Mouse (Mus musculus) inflammation-experienced regulatory T-cells (primary cell): Measurements from ENCODE around the gene Krtap19-2. TPM values are rescaled to one million over a fixed set of nuclear protein-coding genes. Genes with fewer than 3 reads are reported as not detected.

Source experiments
- polyA plus RNA-seq, 2 experiments: library from polyadenylated mRNA; unstranded; fragments of 100-300 nt; shearing (Covaris generic); gene quantifications; one replicate each; pipeline ENCODE4 v1.2.1; 2017

Krtap19-2 gene
- polyA plus RNA-seq, result not detected

DNA sequence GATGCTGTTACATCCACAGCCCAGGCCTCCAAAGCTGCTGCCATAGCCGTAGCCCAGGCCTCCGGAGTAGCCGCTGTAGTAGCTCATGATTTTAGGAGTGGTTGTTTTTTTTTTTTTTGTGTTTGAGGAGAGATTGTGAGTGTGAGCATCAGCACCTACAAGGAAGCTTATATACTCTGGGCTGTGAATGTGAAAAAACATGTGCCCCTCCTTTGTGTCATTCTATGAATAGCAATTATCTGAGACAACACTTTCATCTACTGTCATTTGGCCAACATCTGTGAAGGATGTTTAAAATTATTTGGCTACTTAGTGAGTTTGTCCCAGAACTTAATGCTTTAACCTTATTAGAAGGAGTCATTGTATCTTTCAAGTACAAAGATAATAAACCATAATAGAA, at the start of gene Krtap19-2:
Gene Krtap19-2, minus strand, starts transcription at position 101 of the 400 bp plus-strand sequence.

DNA sequence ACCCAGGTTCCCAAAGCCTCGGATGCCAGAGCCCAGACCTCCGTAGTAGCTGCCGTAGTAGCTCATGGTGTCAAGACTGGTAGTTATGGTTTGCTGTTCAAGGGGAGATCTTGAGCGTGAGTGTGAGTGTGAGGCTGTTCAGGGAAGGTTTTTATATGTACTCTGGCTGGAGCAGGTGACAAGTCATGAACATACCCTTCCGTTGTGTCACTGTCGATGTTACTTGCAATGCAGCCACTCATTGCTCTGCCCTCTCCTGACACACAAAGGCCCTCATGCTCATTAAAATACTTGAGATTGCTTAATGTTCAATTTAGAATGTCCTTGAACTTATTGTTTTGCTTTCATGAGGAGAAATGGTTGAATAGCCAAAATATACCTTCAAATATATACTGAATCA, 22.3 kb upstream of the Krtap19-2 start, which contains the start of gene Krtap19-5:
Gene Krtap19-5, minus strand, starts transcription at position 101 of the 400 bp plus-strand sequence.

DNA sequence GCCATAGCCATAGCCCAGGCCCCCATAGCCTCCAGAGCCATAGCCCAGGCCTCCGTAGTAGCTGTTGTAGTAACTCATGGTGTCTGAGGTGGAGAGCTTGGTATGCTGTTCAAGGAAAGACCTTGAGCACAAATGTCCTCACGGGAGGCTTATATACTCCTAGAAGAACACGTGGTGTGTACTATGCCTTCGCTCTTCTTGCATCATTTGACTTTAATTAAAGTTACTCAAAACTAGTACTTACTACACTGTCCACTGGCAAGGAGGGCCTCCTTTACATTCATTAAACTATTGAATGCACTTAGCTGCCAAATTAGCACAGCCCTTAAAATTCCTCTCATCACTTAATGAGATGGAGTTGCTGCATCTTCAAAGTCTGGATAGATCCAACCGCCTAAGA, 10.9 kb upstream of the Krtap19-2 start, which contains the start of gene Krtap19-4:
Gene Krtap19-4, minus strand, starts transcription at position 101 of the 400 bp plus-strand sequence.

DNA sequence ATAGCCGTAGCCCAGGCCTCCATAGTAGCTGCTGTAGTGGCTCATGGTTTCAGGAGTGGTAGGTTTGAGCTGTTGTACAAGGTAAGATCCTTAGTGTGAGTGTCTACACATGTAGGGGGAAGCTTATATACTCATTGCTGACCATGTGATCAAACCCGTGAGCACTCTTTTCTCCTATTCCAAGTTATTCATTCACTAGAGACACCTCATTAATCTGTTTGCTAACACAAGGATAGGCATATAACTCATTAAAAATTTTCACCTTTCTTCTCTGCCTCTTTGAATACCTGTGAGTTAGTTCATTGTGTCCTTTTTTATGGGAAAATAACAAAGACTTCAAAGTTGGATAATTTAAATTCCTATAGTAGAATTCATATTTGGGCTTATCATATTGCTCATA, 3.9 kb upstream of the Krtap19-2 start, which contains the start of gene Krtap19-3:
Gene Krtap19-3, minus strand, starts transcription at position 101 of the 400 bp plus-strand sequence.

DNA sequence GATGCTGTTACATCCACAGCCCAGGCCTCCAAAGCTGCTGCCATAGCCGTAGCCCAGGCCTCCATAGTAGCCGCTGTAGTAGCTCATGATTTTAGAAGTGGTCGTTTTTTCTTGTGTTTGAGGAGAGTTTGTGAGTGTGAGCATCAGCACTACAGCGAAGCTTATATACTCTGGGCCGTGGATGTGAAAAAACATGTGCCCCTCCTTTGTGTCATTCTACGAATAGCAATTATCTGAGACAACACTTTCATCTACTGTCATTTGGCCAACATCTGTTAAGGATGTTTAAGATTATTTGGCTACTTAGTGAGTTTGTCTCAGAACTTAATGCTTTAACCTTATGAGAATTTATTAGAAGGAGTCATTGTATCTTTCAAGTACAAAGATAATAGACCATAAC, 4.8 kb downstream of the Krtap19-2 start, which contains the start of gene Krtap19-1:
Gene Krtap19-1, minus strand, starts transcription at position 101 of the 400 bp plus-strand sequence.

DNA sequence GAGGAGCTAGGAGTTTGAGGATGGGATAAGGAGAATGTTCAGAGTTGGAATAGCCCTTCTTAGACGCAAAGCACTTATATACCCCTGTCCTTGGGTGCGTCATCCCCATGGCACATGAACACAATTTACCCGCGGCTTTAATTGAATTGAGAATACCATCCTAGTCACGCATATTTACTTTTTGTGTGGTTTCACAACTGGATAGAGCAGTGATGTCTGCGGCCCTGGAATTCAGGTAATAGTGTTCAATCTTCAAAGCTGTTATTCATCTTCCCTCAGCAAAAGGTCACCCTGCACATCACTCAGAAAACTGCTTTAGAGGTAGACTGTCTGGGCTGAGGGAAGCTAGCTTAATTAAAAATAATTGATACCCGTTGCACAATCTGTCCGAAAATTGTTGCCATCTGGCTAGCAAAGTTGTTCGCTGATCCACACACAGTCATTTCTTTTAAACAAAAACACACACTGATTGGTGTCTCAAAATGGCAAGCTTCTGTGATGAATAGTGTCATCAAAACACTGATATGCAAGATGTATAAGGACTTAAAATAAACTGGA, 47.9 kb downstream of the Krtap19-2 start, which contains the start of gene Krtap14:
Gene Krtap14, minus strand, starts transcription at position 51 of the 558 bp plus-strand sequence.

Other genes with a start within 250 kb of the Krtap19-2 start
- gene 2310079G19Rik, start 246.6 kb downstream of the Krtap19-2 start, polyA plus RNA-seq, result not detected
- gene Krtap26-1, start 226.5 kb downstream of the Krtap19-2 start, polyA plus RNA-seq, result under 1 TPM in 1 of 2 experiments, not detected in 1; 0.29 TPM
- gene Krtap27-1, start 202.6 kb downstream of the Krtap19-2 start, polyA plus RNA-seq, result not detected
- gene 2310061N02Rik, start 166.3 kb downstream of the Krtap19-2 start, polyA plus RNA-seq, result not detected
- under 1 TPM in 1 of 2 experiments, not detected in 1; 0.51 TPM for gene Krtap13-1, start 145.4 kb downstream of the Krtap19-2 start, polyA plus RNA-seq
- gene Krtap13, start 122.6 kb downstream of the Krtap19-2 start, polyA plus RNA-seq, result not detected
- gene 2310034C09Rik, start 115.4 kb downstream of the Krtap19-2 start, polyA plus RNA-seq, result not detected
- gene 2310057N15Rik, start 100.1 kb downstream of the Krtap19-2 start, polyA plus RNA-seq, result not detected
- not detected for gene Gm5965, start 96.4 kb downstream of the Krtap19-2 start, polyA plus RNA-seq
- gene Gm20741, start 62.0 kb downstream of the Krtap19-2 start, polyA plus RNA-seq, result not detected
- gene Krtap15, start 54.1 kb downstream of the Krtap19-2 start, polyA plus RNA-seq, result not detected
- not detected for gene Krtap14, start 48.1 kb downstream of the Krtap19-2 start, polyA plus RNA-seq
- gene Krtap19-1, start 4.9 kb downstream of the Krtap19-2 start, polyA plus RNA-seq, result 1 to 10 TPM in 1 of 2 experiments, not detected in 1; 1.2 TPM
- gene Krtap19-3, start 3.8 kb upstream of the Krtap19-2 start, polyA plus RNA-seq, result under 1 TPM in 1 of 2 experiments, not detected in 1; 0.31 TPM
- gene Krtap19-4, start 10.8 kb upstream of the Krtap19-2 start, polyA plus RNA-seq, result not detected
- not detected for gene Krtap19-5, start 22.2 kb upstream of the Krtap19-2 start, polyA plus RNA-seq
- not detected for gene Krtap19-9b, start 58.0 kb upstream of the Krtap19-2 start, polyA plus RNA-seq
- 1 to 10 TPM in 1 of 2 experiments, not detected in 1; 1.1 TPM for gene Krtap16-3, start 88.6 kb upstream of the Krtap19-2 start, polyA plus RNA-seq
- not detected for gene Krtap22-2, start 136.5 kb upstream of the Krtap19-2 start, polyA plus RNA-seq
- not detected for gene Gm10229, start 141.0 kb upstream of the Krtap19-2 start, polyA plus RNA-seq
- not detected for gene Krtap6-1, start 157.4 kb upstream of the Krtap19-2 start, polyA plus RNA-seq
- gene Gm10228, start 167.2 kb upstream of the Krtap19-2 start, polyA plus RNA-seq, result under 1 TPM in 1 of 2 experiments, not detected in 1; 0.40 TPM
- gene Krtap6-5, start 173.6 kb upstream of the Krtap19-2 start, polyA plus RNA-seq, result not detected
- not detected for gene 1110025L11Rik, start 189.7 kb upstream of the Krtap19-2 start, polyA plus RNA-seq
- gene Krtap6-3, start 209.7 kb upstream of the Krtap19-2 start, polyA plus RNA-seq, result not detected